Mouse (Mus musculus) liver, postnatal 0 days (tissue): Measurements from ENCODE around the gene Gnao1. TPM values are rescaled to one million over a fixed set of nuclear protein-coding genes. Genes with fewer than 3 reads are reported as not detected.

ENCODE experiments used
- ATAC-seq: fragments of 200-750 bp; cut with Nextera tagmentation; 2 replicates; pipeline ENCODE4 v1.8.0; 2017; ENCODE audit warnings: mild to moderate bottlenecking, moderate library complexity
- DNase-seq: peaks from one replicate; pipeline ENCODE4 v3.0.0-alpha.2; 2016
- H3K27ac ChIP-seq: fragments of 300-500 bp; sonication (generic); 2 replicates; pipeline ENCODE4 v1.5.1; 2014; ENCODE audit warnings: antibody characterized with exemption, moderate library complexity, mild to moderate bottlenecking, low read depth
- H3K27me3 ChIP-seq: fragments of 300-500 bp; sonication (generic); 2 replicates; pipeline ENCODE4 v1.6.1; 2014; ENCODE audit warnings: low read length, control low read depth, mixed read lengths; ENCODE audit not compliant: insufficient read depth
- H3K36me3 ChIP-seq: fragments of 300-500 bp; sonication (generic); replicated peaks from 2 replicates; pipeline ENCODE4 v1.6.1; 2014; ENCODE audit warnings: mild to moderate bottlenecking, control low read depth, low read length, moderate library complexity, mixed read lengths; ENCODE audit not compliant: insufficient read depth
- H3K4me1 ChIP-seq: fragments of 300-500 bp; sonication (generic); 2 replicates; pipeline ENCODE4 v1.6.1; 2014; ENCODE audit warnings: antibody characterized with exemption, mild to moderate bottlenecking, control low read depth; ENCODE audit not compliant: insufficient read depth
- H3K4me2 ChIP-seq: fragments of 300-500 bp; sonication (generic); 2 replicates; pipeline ENCODE4 v1.6.1; 2014; ENCODE audit warnings: low read depth, mild to moderate bottlenecking, low read length, moderate library complexity, mixed read lengths
- H3K4me3 ChIP-seq: fragments of 300-500 bp; sonication (generic); 2 replicates; pipeline ENCODE4 v1.5.1; 2014; ENCODE audit warnings: low read depth, low read length
- H3K9ac ChIP-seq: fragments of 300-500 bp; sonication (generic); replicated peaks from 2 replicates; pipeline ENCODE4 v1.6.1; 2014; ENCODE audit warnings: mild to moderate bottlenecking, moderate library complexity
- H3K9me3 ChIP-seq: fragments of 300-500 bp; sonication (generic); 2 replicates; pipeline ENCODE4 v1.6.1; 2016; ENCODE audit warnings: mild to moderate bottlenecking, control low read depth, low read length, mixed read lengths
- CTCF ChIP-seq: sonication (generic); IDR thresholded peaks from 2 replicates; pipeline ENCODE4 v1.5.1; 2016; ENCODE audit warnings: antibody characterized with exemption, low read depth
- EP300 ChIP-seq: IDR thresholded peaks from 2 replicates; pipeline ENCODE4 v1.6.1; 2016; ENCODE audit warnings: antibody characterized with exemption, low read depth, mild to moderate bottlenecking
- WGBS: fragments of 180-500 bp; shearing (Covaris S2); extraction: QIAGEN DNeasy Blood & Tissue Kit; methylation state at CpG from one replicate; pipeline ENCODE4 v1.1.7; 2014; ENCODE audit not compliant: insufficient replicate concordance; 5-methylcytosine and 5-hydroxymethylcytosine counted together
- polyA plus RNA-seq: library from polyadenylated mRNA; unstranded; fragments of >200 nt; fragmentation: Nextera tagmentation; extraction: Ambion mirVana; gene quantifications from 2 replicates; pipeline ENCODE4 v1.2.1, GENCODE M21; 2015

Gene Gnao1
- polyA plus RNA-seq, 1 experiment from 2014 or later = 0.08 TPM

DNA sequence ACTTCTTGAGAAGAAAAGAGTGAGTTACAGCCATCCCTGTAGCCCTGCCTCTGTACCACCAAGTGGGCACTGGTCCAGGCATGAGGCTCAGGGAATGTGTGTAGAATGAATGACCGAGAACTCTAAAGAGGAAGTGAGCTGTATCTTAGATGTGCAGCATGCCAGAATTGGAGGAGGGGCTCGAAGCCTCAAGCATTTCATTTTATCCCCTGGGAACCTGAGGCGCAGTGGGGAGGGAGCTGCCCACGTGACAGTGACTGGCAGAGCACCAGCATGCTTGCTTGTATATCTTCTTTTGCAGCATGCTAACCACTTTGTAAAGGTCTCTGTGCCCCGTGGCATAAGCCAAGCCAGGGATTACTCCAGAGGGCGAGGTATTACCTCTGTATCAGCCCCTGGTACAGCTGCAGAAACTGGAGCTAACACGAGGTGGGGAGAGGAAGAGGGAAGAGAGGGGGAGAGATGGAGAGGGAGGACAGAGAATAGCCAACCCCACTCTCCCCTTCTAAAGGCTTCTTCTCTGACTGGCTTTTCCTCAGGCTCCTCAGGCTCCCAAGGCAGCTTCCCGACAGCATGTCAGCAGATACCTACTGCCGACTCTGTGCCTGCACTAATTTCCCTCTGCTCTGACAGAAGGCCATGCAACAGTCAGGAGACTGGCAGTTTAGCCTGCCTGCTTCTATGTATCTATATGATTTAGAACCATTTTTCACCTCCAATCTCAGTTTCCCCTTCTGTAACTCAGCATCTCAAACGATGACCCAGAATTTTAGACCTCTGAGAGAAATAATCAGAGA, 31.4 kb downstream of the Gnao1 start:
- peak; percentile 16 for DNase-seq
- no peak overlapping the region for H3K9ac ChIP-seq

DNA sequence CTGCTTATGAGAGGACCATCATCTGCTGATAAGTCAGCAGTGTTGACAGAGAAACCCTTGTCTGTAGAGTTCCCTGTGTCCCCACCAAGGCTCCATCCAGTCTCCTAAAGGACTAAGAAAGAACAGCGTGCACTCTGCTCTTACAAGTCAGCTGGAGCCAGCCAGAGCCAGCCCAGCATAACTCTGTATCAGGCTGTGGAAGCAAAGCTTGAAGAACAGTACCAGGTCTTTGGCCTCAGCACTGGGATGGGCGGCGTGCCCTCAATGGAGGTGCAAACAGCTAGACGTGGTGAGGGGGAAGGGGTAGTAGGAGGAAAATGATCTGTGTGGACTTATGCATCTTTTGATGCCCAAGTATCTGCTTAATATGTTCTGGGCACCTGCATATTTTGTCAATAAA, 32.8 kb downstream of the Gnao1 start:
- no peak overlapping the region for H3K27ac ChIP-seq
- ATAC-seq = no peak
- H3K9me3 ChIP-seq = no peaks in the 10 kb centered on the region
- no peak for DNase-seq
- no peak overlapping the region for H3K4me3 ChIP-seq
- H3K9ac ChIP-seq = no peak overlapping the region
- TF ChIP-seq EP300 (no peak), CTCF (no peak)
- no peaks in the 10 kb centered on the region for H3K36me3 ChIP-seq
- H3K27me3 ChIP-seq = no peaks in the 10 kb centered on the region
- H3K4me2 ChIP-seq = no peak overlapping the region
- 86% methylated on average over 4 of the region's 4 CpGs for WGBS
- peaks cover 5% of the 10 kb centered on the region; the same call in 1 of the 2 replicates for H3K4me1 ChIP-seq

More for the DNA sequence above, 31.4 kb downstream of the Gnao1 start:
- WGBS = 28% methylated on average over 10 of the region's 10 CpGs
- Histone ChIP-seq H3K4me2 (no peak overlapping the region), H3K4me3 (no peak overlapping the region), H3K36me3 (no peaks in the 10 kb centered on the region), H3K27me3 (no peaks in the 10 kb centered on the region), H3K27ac (no peak overlapping the region), H3K4me1 (peaks cover 5% of the 10 kb centered on the region; the same call in 1 of the 2 replicates), H3K9me3 (no peaks in the 10 kb centered on the region)
- no peak for ATAC-seq
- TF ChIP-seq EP300 = no peak
- no peak for TF ChIP-seq CTCF

DNA sequence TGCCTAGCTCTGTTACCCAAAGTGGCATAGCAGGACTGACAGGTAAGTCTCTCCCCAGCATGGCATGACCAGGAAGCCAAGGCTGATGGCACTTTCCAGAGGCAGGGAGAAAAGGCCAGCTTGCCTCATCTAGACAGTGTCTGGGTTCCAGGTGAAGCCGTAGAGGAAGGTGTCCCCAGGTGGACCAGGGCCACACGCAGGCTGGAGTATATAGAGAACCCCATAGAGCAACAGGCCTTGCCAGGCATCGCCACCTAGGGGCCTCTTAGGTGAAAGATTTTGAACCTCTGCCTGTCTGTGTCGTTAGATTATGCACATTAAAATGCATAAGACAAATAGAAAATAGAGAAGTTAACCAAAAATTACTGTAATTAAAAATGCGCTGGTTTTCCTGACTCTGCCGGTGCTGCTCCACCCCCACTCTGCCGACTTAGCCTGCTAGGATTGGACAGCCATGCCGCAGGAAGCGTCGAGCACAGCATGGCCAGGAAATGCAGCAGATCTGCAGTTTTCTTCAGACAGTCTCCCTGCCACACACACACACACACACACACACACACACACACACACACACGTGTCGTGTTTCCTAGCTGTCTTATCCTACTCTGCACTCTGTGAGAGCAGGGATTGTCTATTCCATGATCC, 34.2 kb downstream of the Gnao1 start:
- TF ChIP-seq CTCF = peak; percentile 38
- TF ChIP-seq EP300 = no peak
- ATAC-seq = no peak
- Histone ChIP-seq H3K9me3 (no peaks in the 10 kb centered on the region), H3K4me2 (no peak overlapping the region), H3K9ac (no peak overlapping the region), H3K4me3 (no peak overlapping the region), H3K27me3 (no peaks in the 10 kb centered on the region), H3K4me1 (peaks cover 7% of the 10 kb centered on the region; the same call in 1 of the 2 replicates), H3K36me3 (no peaks in the 10 kb centered on the region), H3K27ac (no peak overlapping the region)
- DNase-seq = peak; percentile 30
- WGBS = 30% methylated on average over 12 of the region's 12 CpGs

DNA sequence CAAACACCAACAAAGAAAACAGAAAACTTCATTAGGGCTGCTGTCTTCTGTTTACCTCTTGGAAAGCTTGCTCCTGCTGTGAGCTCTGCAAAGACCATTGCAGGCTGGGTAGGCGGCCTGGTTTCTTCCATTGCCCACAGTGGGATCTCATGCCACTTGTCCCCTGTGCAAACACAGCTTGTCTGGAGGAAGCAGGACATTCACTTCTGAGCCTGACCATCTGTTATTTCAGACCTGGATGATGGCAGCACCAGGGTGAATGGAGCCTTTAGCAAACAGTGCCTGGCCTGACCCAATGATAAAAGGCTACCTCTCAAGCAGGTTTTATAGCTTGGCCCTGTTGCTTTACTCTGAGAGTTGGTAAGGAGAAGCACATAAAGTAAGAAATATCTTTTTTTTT, 35.4 kb downstream of the Gnao1 start:
- no peaks in the 10 kb centered on the region for H3K27me3 ChIP-seq
- WGBS = 82% methylated on average over 1 of the region's 1 CpGs

DNA sequence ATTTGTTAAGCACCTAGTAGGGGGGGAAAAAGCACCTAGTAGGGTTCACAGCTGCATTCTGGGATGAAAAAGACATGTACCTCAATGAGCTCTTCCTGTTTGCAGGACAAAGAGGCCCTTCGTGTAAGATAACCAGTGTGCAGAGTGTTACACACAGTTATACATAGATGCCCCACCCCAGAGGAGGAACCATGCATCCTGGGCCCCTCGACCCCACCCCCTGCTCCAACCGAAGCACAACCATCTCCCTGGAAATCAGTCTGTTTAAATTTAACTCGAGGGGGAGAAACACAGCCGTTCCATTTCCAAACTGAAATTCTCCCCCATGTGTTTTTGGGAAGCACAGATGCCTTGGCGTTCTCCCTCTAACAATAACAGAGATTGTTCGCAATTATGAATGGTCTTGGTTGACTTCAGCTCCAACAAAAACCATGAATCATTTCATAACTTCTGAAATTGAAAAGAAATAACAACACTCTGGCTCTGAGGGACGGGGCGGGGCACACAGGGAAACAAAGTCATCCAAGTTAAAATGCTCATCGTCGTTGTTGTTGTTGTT, 42.4 kb downstream of the Gnao1 start:
- no peak overlapping the region for H3K27ac ChIP-seq
- no peaks in the 10 kb centered on the region for H3K27me3 ChIP-seq
- H3K4me3 ChIP-seq = no peak overlapping the region
- no peaks in the 10 kb centered on the region for H3K9me3 ChIP-seq
- H3K36me3 ChIP-seq = no peaks in the 10 kb centered on the region
- TF ChIP-seq EP300 = no peak
- TF ChIP-seq CTCF = no peak
- DNase-seq = no peak
- H3K9ac ChIP-seq = no peak overlapping the region
- WGBS = 64% methylated on average over 11 of the region's 11 CpGs
- H3K4me2 ChIP-seq = no peak overlapping the region
- ATAC-seq = no peak
- 0 out of 2 replicates have a peak, but pooled peaks cover 2% of the 10 kb centered on the region for H3K4me1 ChIP-seq

More for the DNA sequence above, 35.4 kb downstream of the Gnao1 start:
- no peaks in the 10 kb centered on the region for H3K36me3 ChIP-seq
- no peak for ATAC-seq
- peaks cover 7% of the 10 kb centered on the region; the same call in 1 of the 2 replicates for H3K4me1 ChIP-seq
- DNase-seq = no peak
- H3K9me3 ChIP-seq = no peaks in the 10 kb centered on the region
- TF ChIP-seq EP300 = no peak
- TF ChIP-seq CTCF = no peak
- no peak overlapping the region for H3K4me2 ChIP-seq
- no peak overlapping the region for H3K4me3 ChIP-seq
- no peak overlapping the region for H3K9ac ChIP-seq
- no peak overlapping the region for H3K27ac ChIP-seq

DNA sequence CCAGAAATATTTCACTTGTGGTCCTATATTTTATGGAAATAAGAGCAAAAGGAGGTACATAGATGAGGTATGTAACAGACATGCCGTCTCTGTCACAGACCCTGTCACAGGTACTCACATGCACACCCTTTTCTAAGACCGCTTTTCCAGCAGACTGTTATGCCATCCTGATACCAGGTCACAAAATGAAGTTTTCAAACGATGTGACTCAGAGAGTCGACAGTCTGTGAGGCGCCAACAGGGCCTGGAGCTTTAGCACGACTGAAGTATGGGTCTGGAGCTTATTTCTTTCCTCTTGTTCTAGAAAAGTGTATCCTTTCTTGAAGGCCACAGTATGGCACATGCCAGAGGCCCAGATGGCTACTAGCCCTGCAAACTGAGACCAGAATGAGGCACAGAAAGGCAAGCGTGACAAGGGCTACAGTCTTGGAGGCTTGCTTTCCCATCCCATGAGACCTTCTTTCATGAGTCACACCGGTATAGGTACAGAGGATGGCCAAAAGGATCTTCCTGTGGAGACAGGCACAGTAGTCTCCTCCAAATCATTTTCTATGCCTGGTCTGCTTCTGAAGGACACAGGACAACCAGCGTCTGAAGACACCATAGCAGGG, 43.2 kb downstream of the Gnao1 start:
- Histone ChIP-seq H3K27ac (no peak overlapping the region), H3K9me3 (no peaks in the 10 kb centered on the region), H3K4me3 (no peak overlapping the region), H3K9ac (no peak overlapping the region), H3K36me3 (no peaks in the 10 kb centered on the region), H3K4me1 (0 out of 2 replicates have a peak, but pooled peaks cover 2% of the 10 kb centered on the region), H3K27me3 (no peaks in the 10 kb centered on the region), H3K4me2 (no peak overlapping the region)
- TF ChIP-seq CTCF (no peak), EP300 (no peak)
- WGBS = 80% methylated on average over 9 of the region's 9 CpGs
- DNase-seq = no peak
- no peak for ATAC-seq
